Mouse (Mus musculus) cerebellum, adult 9-10 months (tissue): ENCODE data around the gene Tesk1.

Experiments used
- DNase-seq: peaks from one replicate; pipeline ENCODE4 v3.0.0; 2022

The Tesk1 gene

GRCm38 (mm10) chr4:43496587-43496986, 54.8 kb downstream of the Tesk1 start:
- DNase-seq, result no peak

- no peak for DNase-seq
These were observed 55.7 kb downstream of the Tesk1 start for GRCm38 (mm10) chr4:43497405-43497804.
